Mouse (Mus musculus): Measurements from ENCODE around the gene Myrfl.

DNA sequence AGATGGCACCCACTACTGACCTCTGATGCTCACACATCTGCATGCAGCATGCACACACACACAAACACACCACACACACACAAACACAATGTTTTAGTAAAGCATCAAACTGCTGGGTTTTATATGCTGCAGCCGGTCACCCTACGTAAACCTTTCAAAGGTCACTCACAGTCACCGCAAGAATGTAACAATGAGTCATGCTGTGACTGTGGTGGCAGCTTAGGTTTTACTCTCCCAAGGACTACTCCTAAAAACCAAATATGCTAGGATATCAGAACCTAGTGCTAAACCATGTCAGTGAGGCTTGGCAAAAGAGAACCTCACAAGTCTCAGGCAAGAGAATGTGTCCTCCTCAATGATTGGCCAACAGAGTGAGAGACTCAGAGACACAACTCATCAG is 32.1 kb upstream of the Myrfl start:
- TF ChIP-seq CTCF (IDR thresholded peaks at IDR 0.05; ENCODE audit: borderline replicate concordance, control insufficient read depth, extremely low read depth, insufficient read depth, low read length, poor library complexity) (no peak), POLR2A (IDR thresholded peaks at IDR 0.05; ENCODE audit: control insufficient read depth, extremely low read depth, insufficient read depth, low read length, poor library complexity) (no peak)
